Mouse (Mus musculus): ENCODE results near the gene Ccdc152.
"Not testable (repeated sequence)": the region's sequence is repeated elsewhere in the genome, so short reads cannot be mapped to it uniquely, and the experiment has no call there.

Ccdc152 gene

GRCm38 (mm10) chr15:3279242-3279641 is 24.1 kb downstream of the Ccdc152 start:
- DNase-seq (ENCODE audit: low read depth, low spot score): no peak

- DNase-seq (ENCODE audit: low read depth, low spot score): no peak
These were observed 25.9 kb downstream of the Ccdc152 start for GRCm38 (mm10) chr15:3277391-3277790.

- DNase-seq (ENCODE audit: low read depth, low spot score): no peak
These were observed 30.1 kb downstream of the Ccdc152 start for GRCm38 (mm10) chr15:3273191-3273590.

GRCm38 (mm10) chr15:3271216-3271615 is 32.1 kb downstream of the Ccdc152 start:
- DNase-seq (ENCODE audit: low read depth, low spot score): no peak

GRCm38 (mm10) chr15:3270646-3271077 is 32.7 kb downstream of the Ccdc152 start:
- DNase-seq (ENCODE audit: low read depth, low spot score): peak; percentile 81

- no peak for DNase-seq (ENCODE audit: low read depth, low spot score)
These were observed 33.2 kb downstream of the Ccdc152 start for GRCm38 (mm10) chr15:3269996-3270645.

- no peak for DNase-seq (ENCODE audit: low read depth, low spot score)
These were observed 33.8 kb downstream of the Ccdc152 start for GRCm38 (mm10) chr15:3269496-3269895.

- peak; percentile 51 for DNase-seq (ENCODE audit: low read depth, low spot score)
These were observed 35.1 kb downstream of the Ccdc152 start, which contains the start of gene Selenop for GRCm38 (mm10) chr15:3268247-3268646. Selenop (plus strand) TSS chr15:3268547.

GRCm38 (mm10) chr15:3264828-3265227 is 38.5 kb downstream of the Ccdc152 start:
- DNase-seq (ENCODE audit: low read depth, low spot score): no peak

- DNase-seq (ENCODE audit: low read depth, low spot score): no peak
These were observed 39.0 kb downstream of the Ccdc152 start for GRCm38 (mm10) chr15:3264293-3264692.

- DNase-seq (ENCODE audit: low read depth, low spot score): no peak
These were observed 40.4 kb downstream of the Ccdc152 start for GRCm38 (mm10) chr15:3262883-3263282.

GRCm38 (mm10) chr15:3260309-3260708 is 43.0 kb downstream of the Ccdc152 start:
- DNase-seq (ENCODE audit: low read depth, low spot score): no peak

- no peak for DNase-seq (ENCODE audit: low read depth, low spot score)
These were observed 44.3 kb downstream of the Ccdc152 start for GRCm38 (mm10) chr15:3259025-3259424.

GRCm38 (mm10) chr15:3251718-3252067 is 51.6 kb downstream of the Ccdc152 start:
- DNase-seq (ENCODE audit: low read depth, low spot score): no peak

GRCm38 (mm10) chr15:3251031-3251717 is 52.2 kb downstream of the Ccdc152 start:
- no peak for DNase-seq (ENCODE audit: low read depth, low spot score)

- no peak for DNase-seq (ENCODE audit: low read depth, low spot score)
These were observed 52.7 kb downstream of the Ccdc152 start for GRCm38 (mm10) chr15:3250620-3251019.

- not testable (repeated sequence) for DNase-seq (ENCODE audit: low read depth, low spot score)
These were observed 58.3 kb downstream of the Ccdc152 start for GRCm38 (mm10) chr15:3245036-3245435.

- DNase-seq (ENCODE audit: low read depth, low spot score): peak; percentile 83
These were observed 65.4 kb downstream of the Ccdc152 start for GRCm38 (mm10) chr15:3237963-3238362.

- DNase-seq (ENCODE audit: low read depth, low spot score): no peak
These were observed 67.0 kb downstream of the Ccdc152 start for GRCm38 (mm10) chr15:3236338-3236737.

- peak; percentile 35 for DNase-seq (ENCODE audit: low read depth, low spot score)
These were observed 69.3 kb downstream of the Ccdc152 start for GRCm38 (mm10) chr15:3233837-3234551.

- DNase-seq (ENCODE audit: low read depth, low spot score): peak; percentile 24
These were observed 71.0 kb downstream of the Ccdc152 start for GRCm38 (mm10) chr15:3232168-3232835.

- no peak for DNase-seq (ENCODE audit: low read depth, low spot score)
These were observed 72.3 kb downstream of the Ccdc152 start for GRCm38 (mm10) chr15:3231004-3231403.

Measured in brain, adult 2 months (tissue).